Mouse (Mus musculus): ENCODE measurements at regions not wholly inside any gene's neighbourhood (a gene's known extent, or its start where the extent isn't known, plus 50 kb on each side); places are given as distances from the start of the nearest gene placed in this dataset.

DNA sequence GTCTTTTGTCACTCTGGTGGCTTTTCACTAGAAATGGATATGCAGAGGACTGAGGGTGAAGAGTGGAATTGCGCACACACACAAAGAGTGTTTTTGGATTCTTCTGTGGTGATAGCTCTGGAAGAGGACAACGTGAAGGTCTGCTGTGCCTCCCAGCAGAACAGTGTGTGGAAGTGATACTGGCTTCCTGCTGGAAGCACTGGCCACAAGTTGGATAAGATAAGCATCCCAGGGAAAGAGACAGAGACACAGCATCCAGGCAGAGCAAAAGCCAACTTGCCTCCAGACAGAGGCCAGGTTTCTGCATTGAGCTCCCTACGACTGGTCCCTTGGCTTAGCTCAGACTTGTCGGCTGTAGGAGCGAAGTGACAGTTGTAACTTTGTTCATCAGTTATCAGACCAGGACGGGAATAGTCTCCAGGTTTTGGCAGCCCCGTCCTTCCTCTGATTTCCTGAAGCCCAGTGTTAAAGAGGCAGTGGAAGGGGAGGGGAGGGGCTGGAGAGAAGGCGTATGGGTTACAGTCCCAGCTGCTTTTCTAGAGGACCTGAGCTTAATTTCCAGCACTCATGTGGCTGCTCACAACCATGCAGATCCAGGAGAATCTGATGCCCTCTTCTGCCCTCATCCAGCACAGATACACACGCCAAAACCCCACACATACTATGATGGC lies 89.2 kb downstream of the Tmem170b start:
- Histone ChIP-seq H3K9ac (replicated peaks; ENCODE audit: low read depth, low read length) (no peak overlapping the region), H3K4me3 (ENCODE audit: low read depth, low read length) (no peak overlapping the region), H3K9me3 (ENCODE audit: control insufficient read depth, low read length) (no peaks in the 10 kb centered on the region), H3K36me3 (ENCODE audit: control insufficient read depth, insufficient read depth, low read length) (no peaks in the 10 kb centered on the region), H3K4me2 (ENCODE audit: low read depth, low read length) (no peak overlapping the region), H3K27me3 (ENCODE audit: control insufficient read depth, insufficient read depth, low read length) (no peaks in the 10 kb centered on the region), H3K4me1 (ENCODE audit: control insufficient read depth, insufficient read depth, low read length) (no peaks in the 10 kb centered on the region), H3K27ac (ENCODE audit: low read depth, low read length) (no peak overlapping the region)
- WGBS: 85% methylated on average over 9 of the region's 9 CpGs
- ATAC-seq (ENCODE audit: low read depth): no peak

DNA sequence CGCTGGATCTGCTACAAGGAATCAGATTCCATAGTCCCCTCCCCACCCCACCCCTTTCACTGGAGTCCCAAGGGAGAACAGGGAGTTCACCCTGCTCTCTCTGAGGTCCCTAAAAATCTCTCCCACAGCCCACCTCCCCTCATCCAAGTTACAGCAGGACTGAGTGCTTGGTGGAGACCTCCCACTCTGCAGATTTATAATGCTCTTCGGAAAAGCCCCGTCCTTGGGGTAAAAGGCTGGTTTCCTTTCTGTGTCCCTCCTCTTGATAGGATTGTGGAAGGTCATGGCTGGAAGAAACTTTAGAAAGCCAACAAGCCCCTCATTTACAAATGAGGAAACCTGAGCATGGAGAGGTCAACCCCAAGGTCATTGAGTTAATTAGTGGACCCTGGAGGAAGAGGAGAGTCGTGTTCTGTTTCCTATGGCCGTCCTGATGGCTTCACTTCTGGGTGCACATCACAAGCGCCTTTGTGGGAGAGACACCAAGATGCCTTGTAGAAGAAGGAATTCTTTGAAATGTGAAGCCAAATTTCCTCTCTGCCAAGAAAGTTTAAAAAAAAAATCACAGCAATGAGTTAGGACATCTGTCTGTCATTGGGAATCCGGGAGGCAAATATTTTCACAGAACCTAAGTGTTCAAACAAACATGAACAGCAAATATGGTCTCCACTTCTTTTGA lies 91.2 kb downstream of the Tmem170b start:
- Histone ChIP-seq H3K36me3 (ENCODE audit: control insufficient read depth, insufficient read depth, low read length) (no peaks in the 10 kb centered on the region), H3K9me3 (ENCODE audit: control insufficient read depth, low read length) (no peaks in the 10 kb centered on the region), H3K4me3 (ENCODE audit: low read depth, low read length) (no peak overlapping the region), H3K4me1 (ENCODE audit: control insufficient read depth, insufficient read depth, low read length) (no peaks in the 10 kb centered on the region), H3K4me2 (ENCODE audit: low read depth, low read length) (no peak overlapping the region), H3K27me3 (ENCODE audit: control insufficient read depth, insufficient read depth, low read length) (no peaks in the 10 kb centered on the region), H3K27ac (ENCODE audit: low read depth, low read length) (no peak overlapping the region), H3K9ac (replicated peaks; ENCODE audit: low read depth, low read length) (no peak overlapping the region)
- no peak for ATAC-seq (ENCODE audit: low read depth)
- 80% methylated on average over 7 of the region's 7 CpGs for WGBS

DNA sequence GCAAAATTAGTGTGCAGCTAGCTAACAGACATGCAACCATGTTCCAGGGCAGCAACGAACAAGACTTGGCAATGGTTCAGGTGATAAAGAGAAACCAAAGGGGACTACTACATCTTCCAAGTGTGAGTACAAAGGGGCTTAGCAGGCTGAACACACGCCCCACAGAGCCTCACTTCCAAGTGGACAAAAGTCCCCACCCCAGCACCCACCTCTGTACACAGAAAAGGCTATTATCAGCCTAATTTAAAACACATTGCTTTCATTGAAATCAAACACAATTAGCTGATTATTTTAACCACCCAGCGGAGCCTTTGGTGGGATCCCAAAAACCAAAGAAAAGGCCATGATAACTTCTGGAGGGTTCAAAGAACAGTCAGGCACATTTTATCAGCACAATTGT lies 95.6 kb downstream of the Tmem170b start:
- no peak overlapping the region for H3K9ac ChIP-seq (replicated peaks; ENCODE audit: low read depth, low read length)
- H3K9me3 ChIP-seq (ENCODE audit: control insufficient read depth, low read length): no peaks in the 10 kb centered on the region
- H3K4me1 ChIP-seq (ENCODE audit: control insufficient read depth, insufficient read depth, low read length): no peaks in the 10 kb centered on the region
- no peaks in the 10 kb centered on the region for H3K36me3 ChIP-seq (ENCODE audit: control insufficient read depth, insufficient read depth, low read length)
- no peak overlapping the region for H3K4me3 ChIP-seq (ENCODE audit: low read depth, low read length)
- no peak for ATAC-seq (ENCODE audit: low read depth)
- no peaks in the 10 kb centered on the region for H3K27me3 ChIP-seq (ENCODE audit: control insufficient read depth, insufficient read depth, low read length)
- 48% methylated on average over 3 of the region's 3 CpGs for WGBS
- H3K4me2 ChIP-seq (ENCODE audit: low read depth, low read length): no peak overlapping the region
- H3K27ac ChIP-seq (ENCODE audit: low read depth, low read length): no peak overlapping the region

DNA sequence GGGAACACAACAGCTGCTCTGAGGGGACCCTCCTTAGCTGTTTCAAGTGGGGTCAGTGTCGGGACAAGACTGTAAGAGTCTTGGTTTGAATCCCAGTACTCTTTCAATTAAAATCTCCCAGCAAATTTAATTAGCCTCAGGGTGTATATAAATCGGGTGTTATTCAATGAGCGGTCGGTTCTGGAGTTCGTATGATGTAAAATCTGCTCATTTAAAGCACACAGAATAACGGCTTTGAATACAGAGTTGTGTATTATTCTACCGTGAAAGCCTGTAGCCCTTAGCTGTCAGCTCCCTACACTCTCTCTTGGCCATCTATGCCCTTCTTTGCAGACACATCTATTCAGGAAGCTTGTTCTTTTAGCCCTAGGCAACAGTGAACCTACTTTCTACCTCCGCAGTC lies 96.1 kb downstream of the Tmem170b start:
- no peak for ATAC-seq (ENCODE audit: low read depth)
- Histone ChIP-seq H3K27ac (ENCODE audit: low read depth, low read length) (no peak overlapping the region), H3K4me2 (ENCODE audit: low read depth, low read length) (no peak overlapping the region), H3K9me3 (ENCODE audit: control insufficient read depth, low read length) (no peaks in the 10 kb centered on the region), H3K9ac (replicated peaks; ENCODE audit: low read depth, low read length) (no peak overlapping the region), H3K4me1 (ENCODE audit: control insufficient read depth, insufficient read depth, low read length) (no peaks in the 10 kb centered on the region), H3K27me3 (ENCODE audit: control insufficient read depth, insufficient read depth, low read length) (no peaks in the 10 kb centered on the region), H3K4me3 (ENCODE audit: low read depth, low read length) (no peak overlapping the region), H3K36me3 (ENCODE audit: control insufficient read depth, insufficient read depth, low read length) (no peaks in the 10 kb centered on the region)
- 45% methylated on average over 8 of the region's 8 CpGs for WGBS

DNA sequence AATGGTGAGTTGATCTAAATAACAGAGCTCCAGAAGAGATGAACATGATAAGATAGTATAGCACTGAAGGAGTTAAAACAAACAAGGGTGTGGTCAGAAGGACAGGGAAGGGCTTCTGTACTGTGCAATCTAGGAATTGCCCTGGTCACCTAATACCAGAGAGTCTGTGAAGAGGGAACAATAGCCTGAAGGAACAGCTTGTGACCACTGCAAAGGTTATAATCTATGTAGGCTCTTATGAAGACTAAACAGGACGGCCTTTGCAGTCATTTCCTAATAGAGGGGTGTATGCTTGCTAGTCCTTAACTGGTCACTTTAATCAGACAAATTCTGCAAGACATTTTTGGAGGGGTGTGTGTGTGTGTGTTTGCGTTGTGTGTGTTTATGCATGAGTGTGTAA lies 97.5 kb downstream of the Tmem170b start:
- no peak overlapping the region for H3K9ac ChIP-seq (replicated peaks; ENCODE audit: low read depth, low read length)
- no peak overlapping the region for H3K27ac ChIP-seq (ENCODE audit: low read depth, low read length)
- no peaks in the 10 kb centered on the region for H3K36me3 ChIP-seq (ENCODE audit: control insufficient read depth, insufficient read depth, low read length)
- no peak overlapping the region for H3K4me3 ChIP-seq (ENCODE audit: low read depth, low read length)
- H3K27me3 ChIP-seq (ENCODE audit: control insufficient read depth, insufficient read depth, low read length): no peaks in the 10 kb centered on the region
- H3K9me3 ChIP-seq (ENCODE audit: control insufficient read depth, low read length): no peaks in the 10 kb centered on the region
- 86% methylated on average over 2 of the region's 2 CpGs for WGBS
- no peak for ATAC-seq (ENCODE audit: low read depth)
- H3K4me1 ChIP-seq (ENCODE audit: control insufficient read depth, insufficient read depth, low read length): no peaks in the 10 kb centered on the region
- H3K4me2 ChIP-seq (ENCODE audit: low read depth, low read length): no peak overlapping the region

DNA sequence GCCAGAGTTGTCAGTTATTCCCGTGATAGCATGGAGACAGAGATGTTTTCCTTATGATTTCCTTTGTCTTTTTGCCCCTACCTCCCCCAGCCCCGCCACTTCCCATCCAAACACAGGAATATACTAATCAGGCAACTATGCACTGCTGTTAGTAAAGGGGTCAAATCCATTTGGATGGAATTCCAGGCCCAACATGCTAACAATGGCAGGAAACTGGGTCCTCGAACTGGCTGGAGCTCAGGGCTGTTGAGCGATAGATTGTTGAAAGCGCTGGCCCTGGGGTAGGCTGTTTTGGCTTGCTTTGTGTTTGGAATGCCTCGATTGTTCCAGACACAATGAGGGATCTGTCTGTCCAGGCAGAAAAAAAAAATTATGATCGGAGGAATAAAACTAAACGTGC lies 97.9 kb downstream of the Tmem170b start:
- Histone ChIP-seq H3K4me1 (ENCODE audit: control insufficient read depth, insufficient read depth, low read length) (no peaks in the 10 kb centered on the region), H3K27me3 (ENCODE audit: control insufficient read depth, insufficient read depth, low read length) (no peaks in the 10 kb centered on the region), H3K27ac (ENCODE audit: low read depth, low read length) (no peak overlapping the region), H3K9me3 (ENCODE audit: control insufficient read depth, low read length) (no peaks in the 10 kb centered on the region), H3K4me2 (ENCODE audit: low read depth, low read length) (no peak overlapping the region), H3K4me3 (ENCODE audit: low read depth, low read length) (no peak overlapping the region), H3K36me3 (ENCODE audit: control insufficient read depth, insufficient read depth, low read length) (no peaks in the 10 kb centered on the region), H3K9ac (replicated peaks; ENCODE audit: low read depth, low read length) (no peak overlapping the region)
- 61% methylated on average over 8 of the region's 8 CpGs for WGBS
- ATAC-seq (ENCODE audit: low read depth): no peak

DNA sequence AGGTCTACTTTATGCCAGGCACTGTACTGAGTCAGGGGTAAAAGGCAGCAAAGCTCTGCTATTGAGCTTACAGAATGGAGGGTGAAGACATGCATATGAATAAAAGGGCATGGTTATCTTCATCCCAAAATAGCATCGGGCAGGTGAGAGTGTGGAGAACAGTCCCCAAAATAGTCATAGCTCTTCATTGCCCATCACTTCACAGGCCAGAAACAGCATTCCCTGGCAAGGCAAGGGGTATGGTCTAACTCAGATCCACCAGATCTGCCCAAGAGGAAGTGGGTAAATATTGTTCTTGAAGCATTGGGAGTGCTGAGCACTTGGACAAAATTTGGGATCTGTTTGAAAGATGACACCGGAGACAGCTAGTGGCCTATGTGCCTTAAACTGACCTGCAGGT lies 99.1 kb downstream of the Tmem170b start:
- Histone ChIP-seq H3K27ac (ENCODE audit: low read depth, low read length) (no peak overlapping the region), H3K9ac (replicated peaks; ENCODE audit: low read depth, low read length) (no peak overlapping the region), H3K9me3 (ENCODE audit: control insufficient read depth, low read length) (no peaks in the 10 kb centered on the region), H3K4me2 (ENCODE audit: low read depth, low read length) (no peak overlapping the region), H3K36me3 (ENCODE audit: control insufficient read depth, insufficient read depth, low read length) (no peaks in the 10 kb centered on the region), H3K4me1 (ENCODE audit: control insufficient read depth, insufficient read depth, low read length) (no peaks in the 10 kb centered on the region), H3K27me3 (ENCODE audit: control insufficient read depth, insufficient read depth, low read length) (no peaks in the 10 kb centered on the region), H3K4me3 (ENCODE audit: low read depth, low read length) (no peak overlapping the region)
- ATAC-seq (ENCODE audit: low read depth): no peak
- 94% methylated on average over 2 of the region's 2 CpGs for WGBS

DNA sequence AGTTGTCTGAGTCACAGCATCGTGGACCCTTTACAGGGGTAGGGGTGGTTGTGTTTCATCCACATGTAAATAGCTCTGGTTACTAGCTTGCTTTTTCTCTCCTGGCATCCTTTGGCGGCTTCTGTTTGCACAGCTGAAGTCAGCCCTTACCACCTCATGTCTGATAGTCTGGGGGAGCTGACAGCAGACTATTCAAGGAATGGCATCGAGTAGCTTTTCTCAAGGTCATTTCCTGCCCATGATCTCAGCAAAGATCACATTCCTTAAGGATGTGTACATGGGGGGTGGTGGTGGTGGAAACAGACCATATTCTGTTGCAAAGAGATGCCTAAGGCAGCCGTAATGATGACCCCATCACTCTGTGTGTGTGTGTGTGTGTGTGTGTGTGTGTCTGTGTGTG lies 99.9 kb downstream of the Tmem170b start:
- Histone ChIP-seq H3K4me1 (ENCODE audit: control insufficient read depth, insufficient read depth, low read length) (no peaks in the 10 kb centered on the region), H3K27me3 (ENCODE audit: control insufficient read depth, insufficient read depth, low read length) (no peaks in the 10 kb centered on the region), H3K9ac (replicated peaks; ENCODE audit: low read depth, low read length) (no peak overlapping the region), H3K27ac (ENCODE audit: low read depth, low read length) (no peak overlapping the region), H3K36me3 (ENCODE audit: control insufficient read depth, insufficient read depth, low read length) (no peaks in the 10 kb centered on the region), H3K4me3 (ENCODE audit: low read depth, low read length) (no peak overlapping the region), H3K9me3 (ENCODE audit: control insufficient read depth, low read length) (no peaks in the 10 kb centered on the region), H3K4me2 (ENCODE audit: low read depth, low read length) (no peak overlapping the region)
- 75% methylated on average over 4 of the region's 4 CpGs for WGBS
- ATAC-seq (ENCODE audit: low read depth): no peak

DNA sequence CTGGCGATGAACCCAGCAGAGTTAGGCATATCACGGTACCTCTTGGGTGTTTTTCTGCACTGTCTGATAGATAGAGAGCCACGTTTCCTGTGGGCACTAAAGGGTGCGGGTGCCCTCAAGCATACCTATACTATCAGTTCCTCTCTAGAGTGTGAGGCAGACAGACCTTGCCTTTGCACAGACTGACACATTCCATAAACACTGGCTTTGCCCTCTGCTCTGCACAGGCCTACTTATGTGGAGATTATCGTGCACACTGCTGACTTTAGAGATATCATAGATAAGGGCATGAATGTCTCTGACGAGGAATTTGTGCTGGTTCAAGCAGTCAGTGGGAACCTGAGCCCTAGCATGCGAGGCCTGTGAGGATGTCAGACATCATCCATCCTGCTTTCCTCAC lies 102.1 kb downstream of the Tmem170b start:
- no peaks in the 10 kb centered on the region for H3K9me3 ChIP-seq (ENCODE audit: control insufficient read depth, low read length)
- no peaks in the 10 kb centered on the region for H3K36me3 ChIP-seq (ENCODE audit: control insufficient read depth, insufficient read depth, low read length)
- ATAC-seq (ENCODE audit: low read depth): no peak
- H3K4me2 ChIP-seq (ENCODE audit: low read depth, low read length): no peak overlapping the region
- no peak overlapping the region for H3K9ac ChIP-seq (replicated peaks; ENCODE audit: low read depth, low read length)
- no peaks in the 10 kb centered on the region for H3K4me1 ChIP-seq (ENCODE audit: control insufficient read depth, insufficient read depth, low read length)
- no peak overlapping the region for H3K4me3 ChIP-seq (ENCODE audit: low read depth, low read length)
- no peaks in the 10 kb centered on the region for H3K27me3 ChIP-seq (ENCODE audit: control insufficient read depth, insufficient read depth, low read length)
- H3K27ac ChIP-seq (ENCODE audit: low read depth, low read length): no peak overlapping the region
- WGBS: 90% methylated on average over 7 of the region's 7 CpGs
